Mouse (Mus musculus): Measurements from ENCODE around the gene Actr3b. TPM values are rescaled to one million over a fixed set of nuclear protein-coding genes. Genes with fewer than 3 reads are reported as not detected.

Actr3b gene
- polyA plus RNA-seq, 1 experiment from 2014 or later = 3.3 TPM

DNA sequence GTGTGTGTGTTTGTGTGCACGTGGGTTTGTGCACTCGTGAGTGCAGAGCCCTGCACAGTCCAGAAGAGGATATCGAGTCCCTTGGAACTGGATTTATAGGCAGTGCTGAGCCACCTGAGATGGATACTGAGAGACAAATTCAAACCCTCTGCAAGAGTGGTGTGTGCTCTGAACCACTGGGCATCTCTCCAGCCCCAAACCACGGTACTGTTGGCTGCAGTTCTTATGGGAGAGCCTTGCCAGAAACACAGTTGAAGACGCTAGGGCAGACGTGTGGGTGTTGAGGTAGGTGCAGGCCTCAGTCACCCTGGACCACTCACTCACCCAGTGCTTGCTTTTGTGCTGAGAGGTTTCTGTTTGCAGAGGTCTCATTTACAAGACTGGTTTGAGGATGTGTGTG is 41.1 kb downstream of the Actr3b start:
- Histone ChIP-seq H3K9ac (no peak overlapping the region), H3K27me3 (no peaks in the 10 kb centered on the region), H3K9me3 (no peaks in the 10 kb centered on the region), H3K4me2 (replicated peaks) (no peak overlapping the region), H3K36me3 (no peaks in the 10 kb centered on the region), H3K27ac (no peak overlapping the region), H3K4me3 (no peak overlapping the region), H3K4me1 (no peaks in the 10 kb centered on the region)
- ATAC-seq (ENCODE audit: low FRiP score, low read depth) = no peak
- 62% methylated on average over 6 of the region's 6 CpGs for WGBS

GRCm38 (mm10) chr5:25801744-25802143 is 41.9 kb downstream of the Actr3b start:
- Histone ChIP-seq H3K36me3 (no peaks in the 10 kb centered on the region), H3K27ac (no peak overlapping the region), H3K4me1 (no peaks in the 10 kb centered on the region), H3K9me3 (no peaks in the 10 kb centered on the region), H3K27me3 (no peaks in the 10 kb centered on the region), H3K4me3 (no peak overlapping the region), H3K4me2 (replicated peaks) (no peak overlapping the region), H3K9ac (no peak overlapping the region)
- 74% methylated on average over 4 of the region's 4 CpGs for WGBS
- ATAC-seq (ENCODE audit: low FRiP score, low read depth) = no peak

GRCm38 (mm10) chr5:25804569-25804968 is 44.8 kb downstream of the Actr3b start:
- ATAC-seq (ENCODE audit: low FRiP score, low read depth) = no peak
- Histone ChIP-seq H3K27ac (no peak overlapping the region), H3K27me3 (no peaks in the 10 kb centered on the region), H3K9ac (no peak overlapping the region), H3K4me3 (no peak overlapping the region), H3K4me2 (replicated peaks) (no peak overlapping the region), H3K4me1 (no peaks in the 10 kb centered on the region), H3K36me3 (no peaks in the 10 kb centered on the region), H3K9me3 (no peaks in the 10 kb centered on the region)
- 82% methylated on average over 5 of the region's 5 CpGs for WGBS

DNA sequence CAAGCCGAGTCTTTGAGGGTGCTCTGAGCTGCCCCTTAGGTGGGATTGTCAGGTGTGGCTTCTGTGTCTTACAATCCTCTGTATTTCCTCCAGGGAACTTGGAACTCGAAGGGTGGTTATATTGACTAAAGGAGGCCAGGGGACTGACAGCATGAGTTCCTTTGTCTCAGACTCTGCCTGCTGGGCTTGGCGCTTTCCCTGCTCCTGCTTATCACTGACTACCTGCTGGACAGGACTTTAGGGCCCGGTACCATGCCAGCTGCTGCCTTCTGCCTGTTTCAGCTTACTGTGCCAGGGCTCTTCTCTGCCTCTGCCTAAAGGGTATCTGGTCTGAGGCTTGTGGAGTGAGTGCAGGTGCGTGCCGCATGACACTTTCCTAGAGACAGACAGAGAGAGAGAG is 53.1 kb downstream of the Actr3b start:
- no peak overlapping the region for H3K4me2 ChIP-seq (replicated peaks)
- H3K4me1 ChIP-seq = no peaks in the 10 kb centered on the region
- H3K27ac ChIP-seq = no peak overlapping the region
- H3K36me3 ChIP-seq = no peaks in the 10 kb centered on the region
- ATAC-seq (ENCODE audit: low FRiP score, low read depth) = no peak
- no peaks in the 10 kb centered on the region for H3K27me3 ChIP-seq
- no peak overlapping the region for H3K4me3 ChIP-seq
- no peak overlapping the region for H3K9ac ChIP-seq
- H3K9me3 ChIP-seq = no peaks in the 10 kb centered on the region
- WGBS = 72% methylated on average over 6 of the region's 6 CpGs

DNA sequence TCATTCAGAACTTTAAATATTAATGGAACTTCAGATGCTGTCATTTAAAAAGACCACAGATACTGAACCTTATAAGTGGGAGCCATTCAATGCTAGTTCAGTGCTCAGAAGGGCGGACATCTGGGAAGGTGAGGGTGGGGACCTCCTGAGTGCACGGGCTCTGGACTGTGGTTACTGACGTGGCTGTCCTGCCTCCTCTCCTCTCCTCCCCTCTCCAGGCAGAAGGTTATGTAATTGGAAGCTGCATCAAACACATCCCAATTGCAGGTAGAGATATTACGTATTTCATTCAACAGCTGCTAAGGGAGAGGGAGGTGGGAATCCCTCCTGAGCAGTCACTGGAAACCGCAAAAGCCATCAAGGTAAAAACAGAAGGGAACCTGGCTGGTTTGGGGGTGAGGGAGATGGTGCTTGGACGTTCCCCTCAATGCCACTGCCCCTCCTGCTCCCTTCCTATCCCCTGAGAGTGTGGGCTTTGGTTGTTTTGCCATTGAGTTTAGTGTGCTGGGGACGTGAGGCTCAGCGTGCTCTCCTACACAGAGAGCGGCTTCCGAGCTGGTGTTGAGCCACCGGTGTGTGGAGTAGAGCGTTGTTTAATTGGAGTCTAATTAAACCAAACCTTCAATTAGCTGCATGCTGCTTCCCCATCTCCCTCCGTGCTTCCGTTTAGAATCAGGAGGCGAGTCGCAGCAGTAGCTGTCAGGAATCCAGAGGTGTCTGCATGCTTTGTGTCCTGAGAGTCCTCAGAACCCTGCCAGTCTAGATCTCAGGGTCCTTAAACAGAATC is 69.7 kb downstream of the Actr3b start:
- H3K4me1 ChIP-seq = no peaks in the 10 kb centered on the region
- H3K4me2 ChIP-seq (replicated peaks) = no peak overlapping the region
- H3K4me3 ChIP-seq = no peak overlapping the region
- no peak overlapping the region for H3K27ac ChIP-seq
- H3K9me3 ChIP-seq = no peaks in the 10 kb centered on the region
- H3K9ac ChIP-seq = no peak overlapping the region
- ATAC-seq (ENCODE audit: low FRiP score, low read depth) = no peak
- H3K36me3 ChIP-seq = no peaks in the 10 kb centered on the region
- no peaks in the 10 kb centered on the region for H3K27me3 ChIP-seq
- WGBS = 61% methylated on average over 16 of the region's 16 CpGs

DNA sequence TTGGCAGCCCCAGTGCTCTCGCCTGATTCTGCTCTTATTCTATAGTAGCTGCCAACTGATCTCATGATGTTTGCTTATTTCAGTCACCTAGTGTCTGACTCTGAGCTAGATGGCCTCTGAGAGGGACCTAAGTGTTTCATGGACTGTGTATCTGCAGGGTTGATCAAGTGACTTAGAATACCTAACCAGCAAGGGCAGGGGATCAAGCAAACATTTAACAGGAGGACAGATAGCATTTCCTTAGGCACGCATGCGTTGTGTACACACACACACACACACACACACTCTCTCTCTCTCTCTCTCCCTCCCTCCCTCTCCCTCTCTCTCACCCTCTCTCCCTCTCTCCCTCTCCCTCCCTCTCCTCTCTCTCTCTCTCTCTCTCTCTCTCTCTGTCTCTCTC is 71.0 kb downstream of the Actr3b start:
- no peak overlapping the region for H3K9ac ChIP-seq
- no peak for ATAC-seq (ENCODE audit: low FRiP score, low read depth)
- no peaks in the 10 kb centered on the region for H3K27me3 ChIP-seq
- no peaks in the 10 kb centered on the region for H3K9me3 ChIP-seq
- 78% methylated on average over 3 of the region's 3 CpGs for WGBS
- H3K36me3 ChIP-seq = no peaks in the 10 kb centered on the region
- H3K4me3 ChIP-seq = no peak overlapping the region
- H3K4me1 ChIP-seq = no peaks in the 10 kb centered on the region
- H3K4me2 ChIP-seq (replicated peaks) = no peak overlapping the region
- no peak overlapping the region for H3K27ac ChIP-seq

DNA sequence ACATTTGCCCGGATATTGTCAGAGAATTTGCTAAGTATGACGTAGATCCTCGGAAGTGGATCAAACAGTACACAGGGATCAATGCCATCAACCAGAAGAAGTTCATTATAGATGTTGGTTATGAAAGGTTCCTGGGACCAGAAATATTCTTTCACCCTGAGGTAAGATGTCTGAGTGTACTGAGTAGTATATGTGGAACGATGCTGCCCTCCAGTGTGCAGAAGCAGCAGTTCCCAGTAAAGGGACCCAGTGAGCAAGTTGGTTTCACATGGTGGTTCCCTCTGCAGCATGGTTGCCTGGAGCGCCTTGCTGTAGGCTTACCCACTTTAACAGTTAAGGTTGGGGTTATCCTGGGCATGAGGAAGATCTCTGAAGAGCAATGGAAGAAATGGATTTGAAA is 71.8 kb downstream of the Actr3b start:
- Histone ChIP-seq H3K9ac (no peak overlapping the region), H3K27ac (no peak overlapping the region), H3K4me1 (no peaks in the 10 kb centered on the region), H3K36me3 (no peaks in the 10 kb centered on the region), H3K4me2 (replicated peaks) (no peak overlapping the region), H3K27me3 (no peaks in the 10 kb centered on the region), H3K9me3 (no peaks in the 10 kb centered on the region), H3K4me3 (no peak overlapping the region)
- 73% methylated on average over 5 of the region's 5 CpGs for WGBS
- ATAC-seq (ENCODE audit: low FRiP score, low read depth) = peak; percentile 44

DNA sequence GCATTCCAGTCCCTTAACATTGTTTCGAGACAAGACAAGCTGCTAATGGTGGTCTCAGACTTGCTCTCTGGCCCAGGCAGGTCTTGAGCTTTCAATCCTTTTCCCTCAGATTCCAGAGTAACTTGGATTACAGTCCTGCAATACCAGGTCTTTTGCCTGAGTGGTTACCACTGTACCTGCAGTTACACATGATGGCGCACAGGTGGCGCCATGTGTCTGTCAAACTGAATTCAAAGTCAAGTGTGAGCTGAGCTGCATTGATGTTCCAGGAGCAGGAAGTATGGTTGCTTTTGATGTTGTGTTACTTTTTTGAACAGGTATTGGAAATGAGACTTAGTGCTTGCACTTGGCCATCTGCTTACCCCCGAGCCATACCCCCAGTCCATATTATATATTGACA is 79.6 kb downstream of the Actr3b start:
- Histone ChIP-seq H3K4me1 (no peaks in the 10 kb centered on the region), H3K9me3 (no peaks in the 10 kb centered on the region), H3K27me3 (no peaks in the 10 kb centered on the region), H3K9ac (no peak overlapping the region), H3K4me3 (no peak overlapping the region), H3K27ac (no peak overlapping the region), H3K36me3 (no peaks in the 10 kb centered on the region), H3K4me2 (replicated peaks) (no peak overlapping the region)
- ATAC-seq (ENCODE audit: low FRiP score, low read depth) = no peak
- WGBS = 28% methylated on average over 4 of the region's 4 CpGs

GRCm38 (mm10) chr5:25846558-25846957 is 86.8 kb downstream of the Actr3b start:
- no peaks in the 10 kb centered on the region for H3K9me3 ChIP-seq
- WGBS = 76% methylated on average over 6 of the region's 6 CpGs

DNA sequence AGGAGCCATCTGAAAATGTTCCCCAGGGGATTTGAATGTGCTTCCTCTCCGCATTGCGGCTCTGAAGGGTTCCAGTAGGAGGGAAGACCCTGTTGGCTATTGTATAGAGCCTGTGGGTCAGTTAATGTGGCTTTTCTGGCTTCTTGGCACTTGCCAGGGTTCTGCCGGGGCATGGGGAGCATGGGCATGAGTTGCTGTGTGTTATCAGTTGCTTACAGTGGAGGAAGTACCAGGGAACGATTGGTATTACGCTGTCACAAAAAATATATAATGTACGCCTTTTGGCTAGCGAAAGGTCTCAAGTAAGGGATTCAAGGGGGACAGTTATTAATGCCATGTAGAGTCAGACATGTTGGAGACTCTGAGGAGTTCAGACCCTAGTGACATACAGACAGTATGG is 87.4 kb downstream of the Actr3b start:
- Histone ChIP-seq H3K9me3 (no peaks in the 10 kb centered on the region), H3K4me1 (no peaks in the 10 kb centered on the region), H3K9ac (no peak overlapping the region), H3K27me3 (no peaks in the 10 kb centered on the region), H3K36me3 (no peaks in the 10 kb centered on the region), H3K4me3 (no peak overlapping the region), H3K27ac (no peak overlapping the region), H3K4me2 (replicated peaks) (no peak overlapping the region)
- 90% methylated on average over 7 of the region's 7 CpGs for WGBS
- no peak for ATAC-seq (ENCODE audit: low FRiP score, low read depth)

More at GRCm38 (mm10) chr5:25846558-25846957, 86.8 kb downstream of the Actr3b start:
- H3K36me3 ChIP-seq = no peaks in the 10 kb centered on the region
- H3K4me1 ChIP-seq = no peaks in the 10 kb centered on the region
- H3K27me3 ChIP-seq = no peaks in the 10 kb centered on the region
- H3K27ac ChIP-seq = no peak overlapping the region
- H3K9ac ChIP-seq = no peak overlapping the region
- H3K4me3 ChIP-seq = no peak overlapping the region
- H3K4me2 ChIP-seq (replicated peaks) = no peak overlapping the region
- no peak for ATAC-seq (ENCODE audit: low FRiP score, low read depth)

DNA sequence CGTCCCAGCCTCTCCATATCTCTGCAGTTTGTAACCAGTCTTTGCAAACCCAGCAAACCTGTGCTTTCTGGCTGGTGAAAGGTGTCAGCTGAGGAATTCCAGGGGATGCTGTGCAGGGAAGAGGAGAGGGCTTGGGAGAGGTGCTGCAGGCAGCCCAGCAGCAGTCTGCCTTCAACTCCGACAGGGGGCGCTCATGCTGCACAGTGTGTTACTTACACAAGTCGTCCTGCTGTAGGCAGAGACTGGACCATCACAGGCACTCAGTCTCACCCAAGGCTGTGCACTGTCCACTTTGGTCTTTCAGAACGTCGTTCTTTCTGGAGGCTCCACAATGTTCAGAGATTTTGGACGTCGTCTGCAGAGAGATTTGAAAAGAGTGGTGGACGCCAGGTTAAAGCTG is 88.3 kb downstream of the Actr3b start:
- Histone ChIP-seq H3K9ac (no peak overlapping the region), H3K4me3 (no peak overlapping the region), H3K36me3 (no peaks in the 10 kb centered on the region), H3K27ac (no peak overlapping the region), H3K4me1 (no peaks in the 10 kb centered on the region), H3K9me3 (no peaks in the 10 kb centered on the region), H3K27me3 (no peaks in the 10 kb centered on the region), H3K4me2 (replicated peaks) (no peak overlapping the region)
- no peak for ATAC-seq (ENCODE audit: low FRiP score, low read depth)
- WGBS = 63% methylated on average over 9 of the region's 9 CpGs

DNA sequence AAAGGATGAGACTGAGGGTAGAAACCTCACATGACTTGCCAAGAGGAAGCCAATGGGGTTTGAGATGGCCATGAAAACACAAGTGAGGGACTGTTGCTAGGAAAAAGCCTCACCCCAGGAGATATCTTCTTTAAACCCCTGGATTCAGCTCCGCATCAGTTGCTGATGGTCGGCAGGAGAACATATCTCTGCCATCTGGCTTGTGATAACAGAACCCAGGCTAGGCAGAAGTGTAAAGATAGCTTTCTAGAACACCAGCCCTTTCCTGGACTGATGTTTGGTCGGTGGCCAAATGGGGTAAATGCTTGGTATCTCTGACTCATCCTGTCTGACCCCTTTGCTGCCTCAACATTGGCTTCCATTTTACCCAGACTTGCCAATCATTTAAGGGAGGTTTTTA is 106.4 kb downstream of the Actr3b start:
- Histone ChIP-seq H3K27ac (no peak overlapping the region), H3K9me3 (0 out of 2 replicates have a peak, but pooled peaks cover 5% of the 10 kb centered on the region), H3K4me1 (peaks cover 12% of the 10 kb centered on the region), H3K4me3 (no peak overlapping the region), H3K36me3 (no peaks in the 10 kb centered on the region), H3K9ac (no peak overlapping the region), H3K4me2 (replicated peaks) (no peak overlapping the region), H3K27me3 (no peaks in the 10 kb centered on the region)
- WGBS = 82% methylated on average over 3 of the region's 3 CpGs
- ATAC-seq (ENCODE audit: low FRiP score, low read depth) = no peak

DNA sequence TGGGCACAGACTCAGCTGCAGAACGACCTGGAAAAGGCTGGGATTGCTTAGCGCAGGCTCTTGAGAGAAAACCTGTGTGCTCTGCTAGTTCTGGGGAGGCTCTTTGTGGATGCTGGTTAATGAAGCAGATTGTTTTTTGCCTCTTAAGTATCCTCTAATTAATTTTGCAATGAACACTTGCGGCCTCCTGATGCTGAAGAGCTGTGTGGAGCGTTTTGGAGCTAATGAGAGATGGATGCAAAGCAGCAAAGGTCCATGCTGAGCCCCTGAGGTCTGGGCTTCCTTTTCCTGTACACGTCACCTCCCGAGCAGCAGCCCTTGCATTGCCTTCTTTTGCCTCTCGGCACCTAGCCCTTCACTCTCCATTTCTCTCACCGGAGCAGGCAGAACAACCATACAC is 110.1 kb downstream of the Actr3b start:
- no peak overlapping the region for H3K4me3 ChIP-seq
- WGBS = 58% methylated on average over 8 of the region's 8 CpGs
- peak overlapping the region; percentile 61; the same call in 1 of the 2 replicates for H3K27ac ChIP-seq
- H3K27me3 ChIP-seq = no peaks in the 10 kb centered on the region
- H3K4me1 ChIP-seq = peaks cover 12% of the 10 kb centered on the region
- H3K4me2 ChIP-seq (replicated peaks) = peak overlapping the region; percentile 23; the same call in 1 of the 2 replicates
- no peaks in the 10 kb centered on the region for H3K9me3 ChIP-seq
- no peak for ATAC-seq (ENCODE audit: low FRiP score, low read depth)
- no peaks in the 10 kb centered on the region for H3K36me3 ChIP-seq
- no peak overlapping the region for H3K9ac ChIP-seq

Data from limb, embryonic 13.5 days (tissue).